Mouse (Mus musculus): ENCODE data around the gene Tpx2.

Tpx2 gene

DNA sequence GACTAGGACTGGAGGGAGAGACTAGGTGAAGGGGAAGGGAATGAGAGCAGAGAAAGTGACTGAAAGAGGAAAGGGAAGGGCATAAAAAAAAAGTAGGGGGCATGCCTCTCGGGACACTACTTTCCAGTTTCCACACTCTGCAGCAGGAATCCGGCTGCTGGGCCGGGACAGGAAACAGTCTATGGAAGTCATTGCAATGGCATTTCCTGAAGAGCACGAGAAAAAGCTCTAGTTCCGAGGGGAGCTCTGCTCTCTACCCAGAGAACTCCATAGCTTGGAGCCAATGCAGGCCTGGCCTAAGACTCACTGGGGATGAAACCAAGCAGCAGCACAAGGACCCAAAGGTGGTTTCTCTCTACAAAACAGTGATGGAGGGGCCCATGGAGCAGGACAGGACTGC, 26.7 kb upstream of the Tpx2 start:
- peak; percentile 76 for DNase-seq

DNA sequence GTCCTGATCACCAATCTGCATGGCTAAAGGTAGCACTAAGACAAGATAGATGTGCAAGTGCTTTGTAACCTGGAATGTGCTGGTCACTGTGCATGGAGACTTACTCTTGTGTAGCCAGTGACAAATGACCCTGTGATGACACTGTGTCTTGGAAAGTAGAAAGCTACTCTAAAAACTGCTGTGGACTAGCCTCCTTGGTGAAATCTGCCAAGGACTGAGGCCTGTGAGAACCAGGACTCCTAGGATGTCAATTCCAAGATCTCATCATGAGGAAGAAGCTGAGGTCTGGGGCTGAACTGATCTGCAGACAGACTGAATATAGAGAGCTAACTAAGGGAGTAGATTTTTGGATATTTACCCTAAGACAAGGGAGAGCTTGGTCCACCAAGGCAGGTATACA, 26.2 kb upstream of the Tpx2 start:
- no peak for DNase-seq

DNA sequence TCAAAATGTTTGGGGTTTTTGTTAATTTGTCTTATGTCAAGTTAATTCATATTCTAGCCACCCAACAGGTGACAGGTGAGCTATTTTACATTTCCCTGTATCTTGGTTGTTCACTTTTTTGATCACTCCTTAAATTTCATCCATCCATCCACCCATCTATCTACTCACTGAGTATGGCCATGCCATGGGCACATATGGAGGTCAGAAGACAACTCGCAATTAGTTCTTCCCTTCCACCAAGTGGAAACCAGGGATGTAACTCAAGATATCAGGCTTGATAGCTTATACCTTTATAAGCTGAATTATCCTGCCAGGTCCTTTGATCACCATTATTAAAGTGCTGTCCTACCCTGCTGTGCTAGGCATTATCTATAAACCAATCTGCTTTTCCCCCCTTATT, 24.0 kb upstream of the Tpx2 start:
- DNase-seq: no peak

DNA sequence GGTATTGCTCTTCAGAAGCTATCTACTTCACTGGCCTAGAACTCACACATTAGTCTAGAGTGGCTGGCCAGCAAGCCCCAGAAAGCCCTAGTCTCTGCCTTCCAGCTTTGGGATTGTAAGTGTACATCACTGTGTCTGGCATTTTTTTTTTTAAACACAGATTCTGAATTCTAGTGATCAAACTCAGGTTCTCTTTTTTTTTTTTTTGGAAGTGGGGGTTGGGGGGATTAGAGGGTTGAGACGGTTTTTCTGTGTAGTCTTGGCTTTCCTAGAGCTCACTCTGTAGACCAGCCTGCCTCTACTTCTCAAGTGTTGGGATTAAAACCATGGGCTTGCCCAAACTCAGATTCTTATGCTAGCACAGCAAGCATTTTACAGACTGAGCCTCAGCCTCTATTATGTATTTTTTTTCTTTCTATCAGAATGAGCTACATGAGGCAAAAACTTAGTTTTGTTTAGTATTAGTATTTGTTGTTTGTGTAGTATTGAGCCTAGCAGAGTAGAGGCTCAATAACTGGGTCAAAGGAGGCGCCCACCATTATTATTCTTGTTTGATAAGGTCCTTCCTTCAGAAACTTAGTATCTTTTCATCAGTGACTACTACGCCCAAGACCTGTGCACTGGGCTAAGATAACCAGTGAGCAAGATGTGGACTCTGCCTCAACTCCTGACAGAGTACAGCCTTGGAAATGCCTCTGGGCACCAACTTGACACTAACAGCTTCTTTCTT, 23.2 kb upstream of the Tpx2 start:
- no peak for DNase-seq

DNA sequence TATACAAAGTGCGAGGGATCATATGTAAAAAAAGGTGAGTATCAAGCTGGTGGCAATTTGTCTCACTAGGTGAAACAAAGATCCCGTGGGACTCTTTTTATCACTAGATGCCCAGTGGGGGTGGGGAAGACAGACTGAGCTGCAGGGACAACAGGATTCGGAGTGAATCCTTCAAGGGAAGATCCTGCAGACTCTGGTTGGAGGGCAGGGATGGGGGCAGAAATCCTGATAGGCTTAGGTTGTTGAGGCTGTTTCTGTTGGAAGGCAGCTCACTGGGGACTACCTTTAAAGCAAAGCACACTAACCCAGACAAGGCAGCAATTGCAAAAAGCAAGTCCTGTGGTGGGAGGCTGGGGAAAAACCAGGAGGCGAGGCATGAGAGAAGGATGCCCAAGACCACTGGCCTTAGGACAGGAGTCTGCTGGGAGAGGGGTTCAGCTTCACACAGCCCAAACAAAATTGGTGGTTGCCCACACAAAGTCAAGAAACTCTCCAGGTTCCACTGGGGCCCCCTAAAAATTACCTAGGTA, 22.5 kb upstream of the Tpx2 start:
- DNase-seq: no peak

DNA sequence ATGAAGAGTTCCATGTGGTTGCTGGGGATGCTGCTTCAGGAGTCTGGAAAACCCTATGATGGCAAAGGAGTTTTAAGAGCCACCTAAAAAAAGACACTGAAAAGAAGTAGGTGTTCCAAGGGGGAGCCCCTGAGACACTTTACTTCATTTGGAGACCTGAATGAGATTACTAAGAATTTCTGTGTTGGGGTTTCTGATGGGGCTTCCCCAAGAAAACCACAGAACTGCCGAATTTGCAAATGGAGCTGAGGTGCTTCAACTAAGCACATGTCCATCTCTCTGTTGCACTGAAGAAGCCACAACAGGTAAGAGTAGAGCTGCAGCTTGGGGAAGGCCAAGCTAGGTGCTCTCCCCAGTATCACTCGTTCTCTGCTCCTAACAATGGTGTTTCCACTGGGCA, 22.1 kb upstream of the Tpx2 start:
- no peak for DNase-seq

DNA sequence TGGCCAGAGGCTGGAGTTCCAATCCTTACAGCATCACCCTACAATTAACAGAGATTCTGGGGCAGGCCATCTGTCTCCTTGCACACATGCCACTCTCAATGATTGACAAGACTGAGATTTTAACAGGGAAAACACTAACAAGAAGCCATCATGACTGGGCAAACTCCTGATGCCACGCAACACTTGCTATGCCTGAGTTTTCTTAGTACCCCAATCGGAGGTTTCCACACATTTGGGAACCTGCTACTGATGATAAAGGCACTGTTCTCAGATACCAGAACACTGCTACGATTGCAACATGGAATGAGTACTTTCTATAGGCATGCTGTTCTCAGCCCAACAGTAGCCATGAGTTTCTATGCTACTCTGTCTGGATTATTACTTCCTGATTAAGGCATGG, 21.3 kb upstream of the Tpx2 start:
- no peak for DNase-seq

DNA sequence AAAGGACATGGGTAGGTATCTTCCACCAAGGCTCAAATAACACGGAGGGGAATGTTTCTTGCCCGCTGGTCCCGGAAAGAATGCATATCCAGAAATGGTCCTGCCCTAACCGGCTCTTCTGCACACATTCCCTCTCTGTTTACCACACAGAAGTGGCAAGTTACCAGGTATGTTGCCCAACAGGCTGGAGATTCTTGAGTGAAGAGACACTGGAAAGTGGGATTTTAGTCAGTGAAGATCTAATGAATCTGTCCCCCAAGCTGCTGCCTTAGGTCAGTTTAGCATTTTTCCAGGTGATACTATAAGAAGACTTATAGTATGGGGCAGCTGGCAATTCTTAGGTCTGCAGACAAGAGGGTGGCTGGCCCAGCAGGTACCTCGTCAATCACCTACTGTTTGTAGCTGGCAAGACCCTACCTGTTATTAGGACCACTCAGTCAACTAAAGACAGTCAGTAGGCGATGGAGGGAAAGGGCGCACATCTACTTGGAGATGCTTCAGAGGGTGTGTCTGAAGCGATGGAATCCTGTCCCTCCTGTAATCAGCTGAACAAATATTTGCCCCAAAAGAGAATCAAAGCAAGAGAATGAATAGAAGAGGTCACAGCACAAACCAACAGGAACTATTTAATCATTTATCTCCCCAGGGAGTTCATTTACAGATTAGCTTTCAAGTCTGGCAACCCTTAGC, 20.3 kb upstream of the Tpx2 start:
- no peak for DNase-seq

DNA sequence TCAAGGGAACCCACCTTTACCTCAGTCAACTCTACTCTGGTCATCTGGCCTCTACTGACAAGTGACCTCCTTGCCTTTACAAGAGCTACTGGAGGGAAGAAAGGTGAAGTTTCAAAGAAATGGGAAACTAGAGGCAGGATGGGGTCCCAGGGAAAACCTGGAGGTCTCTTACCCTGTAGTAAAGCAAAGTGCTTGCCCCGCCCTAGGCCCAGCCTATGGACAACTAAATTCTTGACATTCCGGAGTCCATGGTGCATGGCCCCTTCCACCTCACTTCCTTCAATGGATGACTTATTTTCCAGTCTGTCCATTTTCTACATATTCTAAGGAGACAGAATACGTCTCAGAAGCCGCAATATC, 19.8 kb upstream of the Tpx2 start:
- DNase-seq: peak; percentile 82

DNA sequence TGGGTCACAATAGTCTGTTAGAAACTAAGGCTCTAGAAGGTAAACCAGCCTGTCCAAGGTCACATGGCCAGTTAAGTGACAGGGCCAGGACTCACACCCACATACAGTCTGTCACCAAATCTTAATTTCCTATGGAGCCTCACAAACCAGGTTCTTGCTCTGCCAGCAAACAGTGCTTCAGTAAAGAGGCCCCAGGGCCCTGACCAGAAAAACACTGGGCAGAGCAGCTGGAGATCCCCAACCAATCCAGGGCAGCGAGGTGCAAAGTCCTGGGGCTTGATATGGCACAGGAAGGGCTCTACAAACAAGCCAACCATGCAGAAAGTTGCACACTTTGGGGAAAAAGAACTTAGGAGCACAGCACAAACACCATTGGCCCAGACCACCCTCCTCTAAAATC, 19.2 kb upstream of the Tpx2 start:
- DNase-seq: peak; percentile 81

DNA sequence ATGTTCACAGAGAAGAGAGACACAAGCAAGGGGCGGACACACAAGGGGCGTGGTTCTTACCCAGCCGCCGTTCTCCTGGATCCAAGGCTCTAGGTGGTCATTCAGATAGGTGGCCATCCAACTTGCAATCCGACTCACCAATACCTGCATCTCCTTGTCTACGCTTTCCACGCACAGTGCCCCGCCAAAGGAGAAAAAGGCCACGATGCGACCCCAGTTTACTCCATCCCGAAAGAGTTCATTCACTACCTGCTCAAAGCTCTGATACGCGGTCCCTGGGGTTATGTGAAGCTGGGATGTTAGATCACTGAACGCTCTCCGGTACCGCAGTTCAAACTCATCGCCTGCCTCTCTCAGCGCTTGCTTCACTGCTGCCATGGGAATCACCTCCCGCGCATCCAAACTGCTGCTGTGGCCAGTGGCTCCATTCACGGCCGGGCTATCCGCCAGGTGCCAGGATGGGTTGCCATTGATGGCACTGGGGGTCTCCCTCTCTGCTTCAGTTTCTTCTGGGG, 18.3 kb upstream of the Tpx2 start:
- DNase-seq: peak; percentile 52

DNA sequence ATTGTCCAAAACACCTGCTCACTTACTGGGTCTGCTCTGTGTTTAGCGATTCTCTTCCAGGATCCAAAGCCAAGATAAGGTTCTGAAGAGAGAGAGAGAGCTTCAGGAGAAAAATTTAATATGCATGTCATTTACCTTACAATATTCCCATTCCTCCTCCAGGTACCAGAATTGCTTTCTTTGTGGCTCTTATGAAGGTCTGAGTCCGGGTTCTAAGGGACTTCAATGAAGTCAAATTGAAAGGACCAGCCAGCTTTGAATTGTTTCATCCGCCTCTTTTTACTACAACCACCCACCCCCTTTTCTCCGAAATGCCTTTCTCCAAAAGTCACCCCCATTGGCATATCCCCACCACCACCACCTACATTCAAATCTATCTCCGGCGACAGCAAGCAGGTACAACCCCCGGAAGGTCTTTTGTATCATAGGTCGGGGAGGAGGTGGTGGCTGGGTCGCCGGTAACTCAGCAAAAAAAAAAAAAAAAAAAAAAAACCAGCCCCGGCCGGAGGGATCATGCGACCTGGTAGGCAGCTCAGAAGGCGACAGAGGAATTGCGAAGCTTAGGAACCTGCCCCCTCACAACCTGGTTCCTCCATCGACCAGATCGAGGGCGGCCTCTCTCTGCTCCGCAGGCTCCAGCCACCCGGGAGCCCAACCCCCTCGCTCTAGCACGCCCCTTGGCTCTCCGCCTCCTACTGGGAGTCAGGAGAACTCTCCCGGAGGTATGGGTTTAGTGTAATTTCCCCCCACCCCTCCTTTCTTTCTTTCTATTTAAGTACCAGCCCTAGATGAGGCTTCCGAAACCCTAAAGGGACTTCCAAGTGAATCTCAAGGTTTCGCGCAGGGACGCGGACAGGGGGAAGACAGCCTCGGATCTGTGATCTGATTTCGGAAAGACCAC, 17.5 kb upstream of the Tpx2 start:
- DNase-seq: peak; percentile 93

DNA sequence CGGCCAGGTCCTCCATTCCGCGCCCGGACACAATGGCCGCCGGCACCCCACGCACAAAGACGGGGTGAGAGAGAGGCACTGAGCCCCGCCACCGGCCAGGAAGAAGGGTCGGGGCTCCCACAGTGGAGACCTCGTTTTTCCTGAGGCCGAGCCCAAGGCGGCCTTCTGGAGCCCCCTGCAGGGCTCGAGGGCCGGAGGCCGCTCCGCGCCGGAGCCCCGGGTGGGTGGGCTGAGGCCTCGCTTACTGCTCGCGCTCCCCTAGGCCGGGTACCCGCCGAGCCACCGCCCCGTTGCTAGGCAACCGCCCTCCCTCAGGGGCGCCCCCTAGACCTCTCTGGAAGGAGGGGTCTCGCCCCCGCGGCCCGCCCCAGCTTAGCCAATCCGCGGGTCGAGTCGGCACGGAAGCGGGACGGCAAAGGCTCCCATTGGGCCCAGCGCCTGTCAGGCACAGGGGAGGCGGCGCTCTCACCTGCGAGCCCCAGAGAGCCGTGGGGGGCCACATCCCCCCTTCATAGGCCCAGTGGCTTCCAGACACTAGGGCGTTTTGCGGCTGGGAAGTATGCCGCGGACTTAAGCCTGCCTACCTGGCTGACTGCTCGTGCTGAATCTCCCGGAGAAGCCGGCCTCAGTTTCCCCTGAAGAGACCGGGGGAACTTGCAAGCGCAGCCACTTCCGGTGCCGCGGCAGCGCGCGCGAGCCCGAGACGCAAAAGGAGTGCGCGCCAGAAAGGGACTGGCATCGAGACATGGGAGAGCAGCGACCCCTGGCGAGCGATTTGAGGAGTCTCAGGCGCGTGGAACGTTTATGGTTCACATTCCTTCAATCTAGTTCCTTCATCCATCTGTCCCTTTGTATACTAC, 16.5 kb upstream of the Tpx2 start, which contains the start of gene Bcl2l1:
Gene Bcl2l1 (minus strand): TSS at position 710 of the 860 bp plus-strand sequence.
- DNase-seq: peak; percentile 98

DNA sequence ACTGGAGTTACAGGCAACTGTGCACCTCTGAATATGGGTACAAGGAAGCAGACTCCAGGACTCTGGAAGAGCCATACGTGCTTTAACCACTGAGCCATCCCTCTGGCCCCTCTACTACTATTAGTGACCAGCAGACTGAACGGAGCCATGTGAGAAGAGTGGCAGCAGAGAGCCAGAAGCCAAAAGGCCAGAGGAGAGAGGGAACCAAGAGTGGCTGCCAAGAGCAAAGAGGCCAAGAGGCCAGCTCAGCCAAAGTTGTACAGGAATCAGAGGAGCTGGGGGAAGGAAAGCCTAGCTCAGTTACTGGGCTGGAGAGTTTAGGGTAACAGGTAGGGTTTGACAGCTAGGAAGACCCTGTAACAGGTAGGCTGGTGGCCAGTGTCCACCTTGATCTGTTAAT, 8.5 kb upstream of the Tpx2 start:
- DNase-seq: peak; percentile 48

DNA sequence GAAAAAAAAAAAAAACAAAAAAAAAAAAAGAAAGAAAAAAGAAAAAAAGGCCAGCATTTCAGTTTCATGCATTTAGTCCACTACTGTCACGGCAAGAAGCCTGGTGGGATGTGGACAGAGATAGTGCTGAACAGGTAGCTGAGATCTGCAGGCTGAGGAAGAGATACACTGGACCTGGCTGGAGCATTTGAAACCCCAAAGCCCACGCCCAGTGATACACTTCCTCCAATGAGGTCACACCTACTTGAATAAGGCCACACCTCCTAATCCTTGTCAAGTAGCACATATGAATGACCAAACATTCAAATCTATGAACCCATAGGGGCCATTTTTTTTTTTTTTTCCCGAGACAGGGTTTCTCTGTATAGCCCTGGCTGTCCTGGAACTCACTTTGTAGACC, 5.0 kb upstream of the Tpx2 start:
- DNase-seq: no peak

DNA sequence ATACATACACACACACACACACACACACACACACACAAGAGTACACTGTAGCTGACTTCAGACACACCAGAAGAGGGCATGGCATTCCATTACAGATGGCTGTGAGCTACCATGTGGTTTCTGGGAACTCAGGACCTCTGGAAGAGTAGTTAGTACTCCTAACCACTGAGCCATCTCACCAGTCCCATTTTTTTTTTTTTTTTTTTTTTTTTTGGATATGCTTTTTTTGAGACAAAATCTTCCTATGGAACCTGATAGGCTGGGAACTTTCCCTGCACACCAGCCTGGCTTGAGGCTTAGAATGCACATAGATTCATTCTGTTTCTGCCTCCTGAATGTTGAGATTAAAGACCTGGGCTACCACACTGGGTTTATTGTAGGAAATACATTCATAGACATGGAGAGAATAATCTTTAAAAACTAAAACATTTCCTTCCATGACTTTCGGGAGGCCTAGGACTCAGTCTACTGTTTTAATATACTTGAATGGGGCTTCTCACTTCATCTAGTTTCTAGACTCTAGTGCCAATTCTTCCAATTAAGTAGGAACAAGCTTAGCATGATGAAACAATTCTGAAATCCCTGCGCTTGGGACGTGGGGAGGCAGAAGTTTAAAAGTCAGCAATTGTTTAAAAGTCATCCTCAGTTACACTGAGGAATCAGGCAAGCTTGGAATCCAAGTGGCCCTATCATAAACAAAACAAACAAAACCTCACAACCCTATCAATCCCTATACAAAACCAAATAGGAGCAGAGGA, 528 bp upstream of the Tpx2 start:
- no peak for DNase-seq

DNA sequence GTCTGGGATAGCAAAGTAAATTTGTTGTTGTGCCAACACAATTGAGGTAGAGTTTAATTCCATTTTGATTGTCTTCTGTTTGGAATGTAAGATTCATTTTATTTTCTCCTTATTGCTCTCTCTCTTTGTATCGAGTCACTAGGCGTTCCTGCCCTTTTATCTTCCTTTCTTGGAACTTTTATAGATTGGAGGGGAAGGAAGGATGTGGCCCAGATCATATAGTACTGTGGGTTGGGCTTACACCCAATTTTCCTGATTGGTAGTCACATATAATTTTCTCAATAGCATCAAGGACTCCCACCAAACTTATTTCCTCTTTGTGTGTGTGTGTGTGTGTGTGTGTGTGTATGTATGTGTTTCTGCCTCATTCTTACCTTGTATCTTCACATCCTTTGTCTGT, 702 bp downstream of the Tpx2 start:
- DNase-seq: no peak

DNA sequence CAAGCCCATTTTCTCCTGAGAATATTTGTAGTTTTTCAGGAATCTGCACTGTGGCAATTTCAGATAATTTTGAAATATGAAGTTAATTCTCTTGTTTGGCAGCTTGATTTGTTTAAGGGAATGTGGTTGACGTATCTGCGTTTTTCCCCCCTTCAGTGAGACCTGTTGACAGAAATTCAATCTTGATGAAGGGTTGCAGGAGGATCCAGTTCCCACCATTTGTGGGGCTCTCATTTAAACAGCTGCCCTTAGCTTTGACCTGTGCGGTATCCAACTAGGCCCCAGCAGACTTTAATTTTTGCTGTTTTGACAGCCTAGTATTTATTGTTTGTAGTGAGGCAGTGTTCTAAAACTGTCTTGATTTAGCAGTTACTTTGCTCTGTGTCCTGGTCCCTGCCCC, 11.7 kb downstream of the Tpx2 start:
- DNase-seq: no peak

DNA sequence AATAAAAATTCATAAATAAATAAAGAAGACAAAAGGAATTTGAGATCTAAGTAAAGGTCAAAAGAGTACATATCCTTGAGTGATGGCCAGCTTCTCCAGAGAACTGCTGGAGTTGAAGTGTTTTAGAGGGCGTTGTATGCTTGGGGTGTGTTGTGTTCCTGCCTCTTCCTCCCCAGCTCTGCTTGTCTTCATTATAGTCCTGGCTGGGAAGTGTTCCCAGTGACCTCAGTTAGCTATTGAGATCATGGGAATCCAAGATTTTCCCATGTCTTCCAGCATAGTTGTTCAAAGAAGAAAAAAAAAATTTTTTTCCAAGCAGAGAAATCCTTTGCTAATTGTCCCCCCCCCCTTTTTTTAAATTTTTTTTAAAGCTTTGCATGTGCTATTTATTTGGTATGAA, 14.1 kb downstream of the Tpx2 start:
- no peak for DNase-seq

DNA sequence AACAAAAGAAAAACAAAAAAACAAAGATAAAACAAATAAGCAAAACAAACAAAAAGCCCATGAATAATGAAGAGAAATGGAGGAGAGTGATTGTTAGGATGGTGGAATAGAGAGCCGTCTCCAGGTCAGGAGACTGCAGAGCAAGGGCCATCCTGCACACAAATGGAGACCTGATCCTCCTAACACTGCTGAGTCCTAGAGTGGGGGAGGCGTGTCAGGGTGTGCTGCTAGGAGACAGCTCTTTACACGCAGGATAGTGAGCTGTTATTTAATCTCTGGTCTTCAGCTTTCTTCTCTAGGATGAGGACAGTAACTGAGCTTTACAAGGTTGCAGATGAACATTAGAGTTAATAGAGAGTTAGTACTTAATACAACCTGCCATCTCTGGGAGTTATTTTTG, 14.9 kb downstream of the Tpx2 start:
- DNase-seq: no peak

DNA sequence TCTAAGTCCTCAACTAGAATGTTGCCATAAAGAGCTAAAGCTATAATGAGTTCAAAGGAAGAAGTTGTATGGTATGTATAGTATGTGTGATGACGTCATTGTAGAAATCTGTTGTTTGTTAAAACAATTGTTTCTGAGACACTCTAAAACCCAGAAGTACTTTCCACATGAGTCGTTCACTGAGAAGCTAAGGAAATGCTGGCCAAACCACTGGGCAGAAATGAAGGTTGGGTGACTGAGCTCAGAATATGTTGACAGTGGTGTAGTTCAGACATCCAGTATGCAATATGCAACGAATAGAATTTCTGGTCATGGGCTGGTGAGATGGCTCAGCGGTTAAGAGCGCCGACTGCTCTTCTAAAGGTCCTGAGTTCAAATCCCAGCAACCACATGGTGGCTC, 15.6 kb downstream of the Tpx2 start:
- no peak for DNase-seq

DNA sequence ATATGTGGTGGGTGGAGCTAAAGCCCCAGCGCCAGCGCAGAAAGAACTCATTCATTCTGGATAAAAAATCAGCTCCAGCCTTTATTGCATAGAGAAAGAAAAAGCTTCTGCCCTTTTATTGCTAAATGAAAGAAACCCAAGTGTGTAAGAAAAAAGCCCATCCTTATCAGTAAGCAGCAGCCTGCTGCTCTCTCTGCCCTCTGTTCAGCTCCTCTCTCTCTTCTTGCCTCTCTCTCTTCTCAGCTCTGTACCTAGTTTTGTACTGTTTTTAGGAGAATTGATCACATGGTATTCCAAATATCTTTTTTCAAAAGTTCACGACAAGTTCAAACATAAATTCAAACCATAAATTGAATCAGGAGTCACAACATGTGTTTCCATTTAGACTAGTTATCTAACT, 30.5 kb downstream of the Tpx2 start:
- no peak for DNase-seq

Measured in kidney, adult 11 months (tissue).